19 mouse cellular contexts compared by ENCODE assay signal in genomic region chr6:99964540-99964939, GRCm38 (mm10).
"Had no signal": no experiment of that assay in that cellular context is flagged by ENCODE, and none has a peak within 500 bp of the region (broad histone marks: within the 10 kb centered on the region; RNA-seq: fewer than 3 reads in every experiment).

No protein-coding gene starts in this region.

- H3K27ac ChIP-seq: kidney, embryonic 15.5 days; left cerebral cortex, adult 2 months; liver, embryonic 14.5 days; macrophage; midbrain, embryonic 10.5 days; stomach, postnatal 0 days had no signal

- H3K4me2 ChIP-seq: kidney, embryonic 15.5 days; lung, embryonic 14.5 days had no signal

- DNase-seq: kidney, adult 2 months; kidney, postnatal 10 days; kidney, postnatal 36 days; layer of hippocampus, postnatal 36 days; liver, postnatal 0 days; lung, embryonic 14.5 days; midbrain, embryonic 14.5 days; right cerebral cortex, adult 18-20 months; right cerebral cortex, postnatal 14 days; right cerebral cortex, postnatal 4 days; thymus, postnatal 25 days had no signal

- ATAC-seq: intestine, postnatal 0 days; liver, postnatal 0 days had no signal

- H3K36me3 ChIP-seq: kidney, embryonic 15.5 days; midbrain, embryonic 10.5 days had no signal

- H3K4me3 ChIP-seq: kidney, embryonic 15.5 days; left cerebral cortex, adult 2 months; megakaryocyte, embryonic 14.5 days; midbrain, embryonic 10.5 days had no signal

- H3K4me1 ChIP-seq: kidney, embryonic 15.5 days; megakaryocyte, embryonic 14.5 days had no signal

- H3K9ac ChIP-seq: kidney, embryonic 15.5 days; liver, embryonic 14.5 days; liver, postnatal 0 days; lung, embryonic 14.5 days had no signal

- H3K9me3 ChIP-seq: kidney, embryonic 15.5 days; midbrain, embryonic 10.5 days had no signal
